Mouse (Mus musculus): Measurements from ENCODE around the gene Pnpla8. TPM values are rescaled to one million over a fixed set of nuclear protein-coding genes. Genes with fewer than 3 reads are reported as not detected.
A peak's percentile ranks its signal among the peaks of the same experiment; 100 is the strongest.
"Not testable (repeated sequence)": the region's sequence is repeated elsewhere in the genome, so short reads cannot be mapped to it uniquely, and the experiment has no call there.

The Pnpla8 gene
- total RNA-seq (2014; fragmentation: Nextera tagmentation) (22.4 and 26.2 TPM in 2 replicates), total RNA-seq (2017) (37.3 and 51.8 TPM in 2 replicates)

DNA sequence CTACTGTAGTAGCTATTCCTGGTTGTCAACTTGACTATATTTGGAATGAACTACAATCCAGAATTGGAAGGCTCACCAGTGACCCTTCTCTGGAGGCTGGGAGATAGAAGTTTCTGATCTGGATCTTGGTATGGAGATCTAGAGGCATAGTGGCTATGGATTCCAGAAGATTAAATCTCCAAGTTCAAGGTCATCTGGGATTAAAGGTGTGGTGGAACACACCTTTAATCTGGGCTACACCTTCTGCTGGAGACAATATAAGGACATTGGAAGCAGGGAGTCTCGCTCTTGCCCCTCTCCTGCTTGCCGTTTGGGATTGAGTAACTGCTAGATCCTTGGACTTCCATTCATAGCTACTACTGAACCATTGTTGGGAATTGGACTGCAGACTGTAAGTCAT, at the start of gene Pnpla8:
TSS of gene Pnpla8 (plus strand) at position 301 of the 400 bp plus-strand sequence.
- ATAC-seq (replicated peaks; ENCODE audit: low FRiP score, low TSS enrichment, poor library complexity, severe bottlenecking) = not testable (repeated sequence)

GRCm38 (mm10) chr12:44176331-44177037, 44.7 kb upstream of the Pnpla8 start:
- ATAC-seq (replicated peaks; ENCODE audit: low FRiP score, low TSS enrichment, poor library complexity, severe bottlenecking) = no peak

DNA sequence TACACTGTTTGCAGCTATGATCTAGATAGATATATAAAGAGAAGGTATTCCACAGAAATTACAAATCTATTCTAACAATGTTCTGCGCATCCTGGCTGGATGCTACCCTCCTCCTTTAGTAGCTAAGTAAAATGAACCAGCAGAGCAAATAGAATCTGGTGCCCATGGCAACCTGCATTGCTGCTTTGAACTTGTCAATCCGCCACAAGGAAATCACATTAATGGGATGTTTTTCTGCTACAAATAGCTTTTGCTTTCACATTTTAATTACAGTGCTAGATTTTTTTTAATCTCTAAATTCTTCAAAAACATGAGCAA, 44.2 kb upstream of the Pnpla8 start:
- ATAC-seq (replicated peaks; ENCODE audit: low FRiP score, low TSS enrichment, poor library complexity, severe bottlenecking) = no peak

- peak; percentile 98 for ATAC-seq (replicated peaks; ENCODE audit: low FRiP score, low TSS enrichment, poor library complexity, severe bottlenecking)
Observed at GRCm38 (mm10) chr12:44181081-44181982, 39.8 kb upstream of the Pnpla8 start.

GRCm38 (mm10) chr12:44197873-44198525, 23.2 kb upstream of the Pnpla8 start:
- ATAC-seq (replicated peaks; ENCODE audit: low FRiP score, low TSS enrichment, poor library complexity, severe bottlenecking) = peak; percentile 86

DNA sequence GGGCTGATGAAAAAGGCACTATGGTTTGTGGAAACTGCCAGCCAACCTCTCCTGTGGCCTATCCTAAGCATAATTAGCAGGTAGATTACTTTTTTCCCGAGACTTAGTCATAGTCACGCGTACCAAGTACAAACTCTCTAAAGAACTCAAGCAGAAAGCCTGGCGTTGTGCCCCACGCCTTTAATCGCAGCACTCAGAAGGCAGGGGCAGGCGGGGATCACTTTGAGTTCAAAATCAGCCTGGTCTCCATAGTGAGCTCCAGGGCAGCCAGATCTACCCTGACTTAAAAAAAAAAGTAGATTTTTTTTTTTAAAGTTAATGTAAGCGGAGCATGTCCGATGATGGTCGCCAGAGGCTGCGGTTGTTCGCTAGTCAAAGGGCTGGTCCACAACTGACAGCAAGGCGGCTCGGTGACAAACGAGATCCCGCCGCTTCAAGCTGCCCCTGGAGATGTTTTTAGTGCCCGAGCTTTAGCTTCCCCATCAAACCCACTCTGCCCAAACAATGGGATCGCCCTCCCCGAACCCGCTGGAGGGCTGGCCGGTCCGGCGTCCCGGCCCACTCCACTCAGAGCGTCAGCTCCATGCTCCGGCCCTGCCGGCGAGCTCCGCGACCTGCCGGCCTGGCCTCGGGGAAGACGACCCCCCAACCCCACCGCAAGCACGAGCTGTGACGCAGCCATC, 11.9 kb upstream of the Pnpla8 start:
- peak; percentile 47 for ATAC-seq (replicated peaks; ENCODE audit: low FRiP score, low TSS enrichment, poor library complexity, severe bottlenecking)

GRCm38 (mm10) chr12:44209824-44210752, 11.1 kb upstream of the Pnpla8 start, which contains the start of gene Dnajb9:
Gene Dnajb9, minus strand, starts transcription at chr12:44210326.
- ATAC-seq (replicated peaks; ENCODE audit: low FRiP score, low TSS enrichment, poor library complexity, severe bottlenecking) = peak; percentile 97

- ATAC-seq (replicated peaks; ENCODE audit: low FRiP score, low TSS enrichment, poor library complexity, severe bottlenecking) = no peak
Observed at GRCm38 (mm10) chr12:44211555-44211954, 9.6 kb upstream of the Pnpla8 start.

DNA sequence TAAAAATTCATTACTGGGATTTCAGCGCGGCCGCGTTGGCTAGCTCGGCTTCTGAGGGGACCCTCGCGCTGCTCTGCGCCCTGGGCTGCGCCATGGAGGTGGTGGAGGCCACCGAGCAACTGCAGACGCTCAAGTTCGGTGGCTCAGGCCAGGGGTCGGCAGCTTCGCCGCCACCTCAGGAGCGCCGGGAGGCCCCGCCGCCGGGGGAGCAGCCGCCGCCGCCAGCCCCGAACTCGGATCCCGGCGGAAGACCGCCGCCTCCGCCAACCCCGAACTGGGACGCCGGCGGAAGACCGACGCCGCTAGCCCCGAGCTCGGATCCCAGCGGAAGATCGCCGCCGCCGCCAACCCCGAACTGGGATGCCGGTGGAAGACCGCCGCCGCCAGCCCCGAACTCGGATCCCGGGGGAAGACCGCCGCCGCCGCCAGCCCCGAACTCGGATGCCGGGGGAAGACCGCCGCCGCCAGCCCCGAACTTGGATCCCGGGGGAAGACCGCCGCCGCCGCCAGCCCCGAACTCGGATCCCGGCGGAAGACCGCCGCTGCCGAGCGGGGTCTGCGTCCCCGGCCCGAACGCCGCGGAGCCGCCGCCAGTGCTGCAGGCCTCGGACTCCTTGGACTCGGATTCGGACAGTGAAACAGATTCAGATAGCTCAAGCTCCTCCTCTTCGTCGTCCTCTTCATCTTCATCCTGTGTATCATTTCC, 634 bp downstream of the Pnpla8 start:
- no peak for ATAC-seq (replicated peaks; ENCODE audit: low FRiP score, low TSS enrichment, poor library complexity, severe bottlenecking)

- ATAC-seq (replicated peaks; ENCODE audit: low FRiP score, low TSS enrichment, poor library complexity, severe bottlenecking) = no peak
Observed at GRCm38 (mm10) chr12:44223044-44223443, 1.9 kb downstream of the Pnpla8 start.

GRCm38 (mm10) chr12:44224650-44225049, 3.5 kb downstream of the Pnpla8 start:
- ATAC-seq (replicated peaks; ENCODE audit: low FRiP score, low TSS enrichment, poor library complexity, severe bottlenecking) = no peak

GRCm38 (mm10) chr12:44241090-44241489, 19.9 kb downstream of the Pnpla8 start:
- no peak for ATAC-seq (replicated peaks; ENCODE audit: low FRiP score, low TSS enrichment, poor library complexity, severe bottlenecking)

GRCm38 (mm10) chr12:44242407-44242806, 21.2 kb downstream of the Pnpla8 start:
- ATAC-seq (replicated peaks; ENCODE audit: low FRiP score, low TSS enrichment, poor library complexity, severe bottlenecking) = no peak

DNA sequence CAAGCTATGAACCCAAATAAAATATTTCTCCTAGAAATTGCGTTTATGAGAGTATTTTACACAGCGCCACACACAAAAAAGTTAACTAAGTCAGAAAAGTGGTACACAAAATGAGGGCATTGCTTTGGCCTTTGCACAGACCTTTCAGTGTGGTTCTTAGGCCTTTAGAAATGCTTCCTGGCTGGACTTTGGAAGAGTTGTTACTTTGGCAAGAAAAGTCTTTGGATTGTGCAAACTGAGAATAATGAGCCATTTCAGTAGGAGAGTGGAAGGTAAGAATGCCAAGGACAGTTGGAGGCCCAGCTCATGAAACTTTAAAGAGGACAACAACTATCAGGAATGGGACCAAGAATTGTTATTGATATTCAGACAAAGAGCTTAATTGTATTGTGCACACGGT, 24.6 kb downstream of the Pnpla8 start:
- ATAC-seq (replicated peaks; ENCODE audit: low FRiP score, low TSS enrichment, poor library complexity, severe bottlenecking) = no peak

GRCm38 (mm10) chr12:44248309-44248977, 27.3 kb downstream of the Pnpla8 start:
- no peak for ATAC-seq (replicated peaks; ENCODE audit: low FRiP score, low TSS enrichment, poor library complexity, severe bottlenecking)

GRCm38 (mm10) chr12:44262612-44263011, 41.4 kb downstream of the Pnpla8 start:
- no peak for ATAC-seq (replicated peaks; ENCODE audit: low FRiP score, low TSS enrichment, poor library complexity, severe bottlenecking)

GRCm38 (mm10) chr12:44265651-44266050, 44.5 kb downstream of the Pnpla8 start:
- ATAC-seq (replicated peaks; ENCODE audit: low FRiP score, low TSS enrichment, poor library complexity, severe bottlenecking) = no peak

All from megakaryocyte-erythroid progenitor cell, adult 5-6 weeks (primary cell).